Mouse (Mus musculus) intestine, embryonic 16.5 days (tissue): ENCODE results near the gene Nav2. TPM values are rescaled to one million over a fixed set of nuclear protein-coding genes. Genes with fewer than 3 reads are reported as not detected.
A peak's percentile ranks its signal among the peaks of the same experiment; 100 is the strongest.

Experiments
- ATAC-seq: fragments of 200-750 bp; cut with Nextera tagmentation; 2 replicates; pipeline ENCODE4 v1.8.0; 2017; ENCODE audit warnings: moderate TSS enrichment, moderate library complexity
- H3K27ac ChIP-seq: fragments of 300-500 bp; sonication (generic); 2 replicates; pipeline ENCODE4 v1.5.1; 2014; ENCODE audit warnings: mild to moderate bottlenecking, low read length
- H3K27me3 ChIP-seq: fragments of 300-500 bp; sonication (generic); replicated peaks from 2 replicates; pipeline ENCODE4 v1.6.1; 2014; ENCODE audit warnings: low read length, control low read depth, mixed read lengths; ENCODE audit not compliant: control insufficient read depth, insufficient read depth
- H3K36me3 ChIP-seq: fragments of 300-500 bp; sonication (generic); 2 replicates; pipeline ENCODE4 v1.6.1; 2014; ENCODE audit warnings: low read length, control low read depth; ENCODE audit not compliant: control insufficient read depth, insufficient read depth
- H3K4me1 ChIP-seq: fragments of 300-500 bp; sonication (generic); 2 replicates; pipeline ENCODE4 v1.6.1; 2014; ENCODE audit warnings: low read length, control low read depth, mixed read lengths; ENCODE audit not compliant: control insufficient read depth, insufficient read depth
- H3K4me2 ChIP-seq: fragments of 300-500 bp; sonication (generic); 2 replicates; pipeline ENCODE4 v1.6.1; 2014; ENCODE audit warnings: low read depth, low read length, control low read depth
- H3K4me3 ChIP-seq: fragments of 300-500 bp; sonication (generic); 2 replicates; pipeline ENCODE4 v1.5.1; 2014; ENCODE audit warnings: mild to moderate bottlenecking, low read length
- H3K9ac ChIP-seq: fragments of 300-500 bp; sonication (generic); 2 replicates; pipeline ENCODE4 v1.6.1; 2014; ENCODE audit warnings: low read depth, low read length
- H3K9me3 ChIP-seq: fragments of 300-500 bp; sonication (generic); 2 replicates; pipeline ENCODE4 v1.6.1; 2016; ENCODE audit warnings: low read length, control low read depth; ENCODE audit not compliant: control insufficient read depth
- WGBS: fragments of 180-500 bp; shearing (Covaris S2); extraction: QIAGEN DNeasy Blood & Tissue Kit; methylation state at CpG from one replicate; pipeline ENCODE4 v1.1.7; 2014; 5-methylcytosine and 5-hydroxymethylcytosine counted together
- polyA plus RNA-seq: library from polyadenylated mRNA; unstranded; fragments of >200 nt; fragmentation: Nextera tagmentation; extraction: Ambion mirVana; gene quantifications from 2 replicates; pipeline ENCODE4 v1.2.1, GENCODE M21; 2015

Gene Nav2
- polyA plus RNA-seq, 1 experiment from 2014 or later = 15.3 TPM

DNA sequence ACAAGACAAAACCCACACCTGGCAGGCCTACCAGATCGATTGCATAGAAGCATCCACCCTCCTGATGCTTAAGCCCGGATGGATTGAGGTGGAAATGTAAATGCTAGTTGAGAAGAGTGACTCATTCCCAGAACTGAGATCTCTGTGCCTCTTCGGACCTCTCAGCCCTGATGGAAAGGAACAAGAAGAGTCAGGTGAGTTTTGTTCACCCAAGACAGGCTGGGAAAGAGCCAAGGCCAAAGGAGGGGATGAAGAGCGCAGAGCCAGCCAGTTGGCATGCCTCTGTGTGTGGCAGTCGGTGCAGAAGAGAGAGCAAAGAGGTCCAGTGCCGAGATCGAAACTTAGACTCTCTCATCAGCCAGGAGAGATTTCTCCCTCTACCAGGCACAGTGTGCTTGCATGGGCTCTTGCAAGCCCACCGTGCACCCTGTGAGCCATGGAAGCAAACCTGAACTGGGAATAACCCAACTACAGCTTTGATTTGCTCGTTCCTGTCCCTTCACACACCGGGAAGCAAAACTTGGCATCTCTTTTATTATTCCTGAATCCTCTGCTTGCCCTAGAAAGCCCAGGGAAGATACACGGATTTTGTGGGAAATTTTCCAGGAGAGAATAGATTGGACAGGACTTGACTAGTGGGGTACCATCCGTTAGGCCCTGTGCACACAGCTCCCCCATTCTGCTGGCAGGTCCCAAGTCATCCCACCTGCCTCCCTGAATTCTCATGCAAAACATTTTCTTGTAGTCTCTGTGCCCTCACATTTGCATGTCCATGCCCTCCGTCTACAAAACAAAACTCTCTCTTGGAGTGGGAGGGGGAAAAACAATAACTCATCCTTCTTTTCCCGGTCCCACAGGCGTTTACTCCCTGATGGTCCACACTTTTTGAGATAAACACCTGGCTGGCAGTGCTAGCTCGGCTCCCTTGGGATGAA lies 439.1 kb downstream of the Nav2 start:
- H3K9ac ChIP-seq = no peak overlapping the region
- no peaks in the 10 kb centered on the region for H3K27me3 ChIP-seq
- H3K9me3 ChIP-seq = no peaks in the 10 kb centered on the region
- no peaks in the 10 kb centered on the region for H3K36me3 ChIP-seq
- no peak overlapping the region for H3K4me3 ChIP-seq
- 57% methylated on average over 16 of the region's 16 CpGs for WGBS
- ATAC-seq = no peak
- peaks cover 11% of the 10 kb centered on the region for H3K4me1 ChIP-seq
- H3K27ac ChIP-seq = no peak overlapping the region
- H3K4me2 ChIP-seq = no peak overlapping the region

DNA sequence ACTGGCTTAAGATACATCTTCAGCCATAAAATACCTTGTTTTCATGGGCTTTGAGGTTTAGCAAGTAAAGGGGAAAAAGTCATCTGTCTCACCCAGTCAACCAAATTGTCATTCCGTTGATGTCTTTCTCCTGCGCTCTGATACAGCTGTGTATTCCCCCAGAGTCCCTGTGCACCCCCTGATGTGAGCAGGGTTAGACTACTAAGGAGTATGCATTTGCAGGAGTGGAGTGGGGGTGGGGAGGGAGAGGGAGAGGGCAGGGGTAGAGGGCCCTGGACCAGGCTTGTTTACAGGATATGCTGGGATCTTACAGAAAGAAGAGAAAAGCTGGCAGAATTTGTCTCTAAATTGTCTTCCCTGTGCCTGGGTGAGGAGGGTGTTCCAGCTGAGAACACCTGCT lies 440.1 kb downstream of the Nav2 start:
- no peak overlapping the region for H3K4me2 ChIP-seq
- H3K4me1 ChIP-seq = peaks cover 2% of the 10 kb centered on the region; the same call in 1 of the 2 replicates
- no peak overlapping the region for H3K9ac ChIP-seq
- H3K27ac ChIP-seq = no peak overlapping the region
- ATAC-seq = no peak
- H3K27me3 ChIP-seq = no peaks in the 10 kb centered on the region
- H3K4me3 ChIP-seq = no peak overlapping the region
- 62% methylated on average over 2 of the region's 2 CpGs for WGBS
- no peaks in the 10 kb centered on the region for H3K9me3 ChIP-seq
- H3K36me3 ChIP-seq = no peaks in the 10 kb centered on the region

DNA sequence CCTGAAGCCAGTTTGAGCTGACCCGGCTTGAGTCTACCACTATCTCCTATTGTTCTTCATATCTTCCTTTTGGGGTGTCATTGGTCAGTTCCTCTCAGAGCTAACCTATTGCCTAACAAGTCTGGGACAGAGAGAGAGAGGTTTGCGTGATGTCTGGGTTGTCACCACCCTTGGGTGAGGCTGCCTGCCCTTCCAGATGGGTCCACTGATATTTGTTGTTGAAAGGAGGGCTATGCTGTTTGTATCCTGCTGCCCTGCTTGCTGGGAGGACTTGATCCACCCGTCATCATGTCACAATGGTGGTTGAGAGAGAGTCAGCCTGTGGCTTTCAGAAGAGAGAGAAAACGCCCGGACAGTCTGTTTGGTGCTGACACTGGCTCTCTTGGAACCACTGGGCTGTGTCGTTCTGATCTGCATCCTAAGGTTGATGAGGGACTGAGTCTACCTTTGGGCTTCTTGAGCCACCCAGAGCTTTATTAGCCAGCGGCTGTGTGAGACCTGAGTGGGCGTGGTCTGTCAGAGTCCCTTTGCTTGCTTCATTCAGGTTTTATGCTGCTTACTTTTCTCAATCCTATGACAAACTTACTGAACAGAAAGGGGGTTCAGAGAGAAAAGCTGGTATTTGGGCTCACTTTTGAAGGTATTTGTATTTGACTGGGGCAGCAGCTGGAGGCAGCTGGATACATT lies 441.9 kb downstream of the Nav2 start:
- H3K36me3 ChIP-seq = no peaks in the 10 kb centered on the region
- whole genome bisulfite sequencing = 76% methylated on average over 8 of the region's 8 CpGs
- H3K9ac ChIP-seq = no peak overlapping the region
- no peaks in the 10 kb centered on the region for H3K27me3 ChIP-seq
- H3K9me3 ChIP-seq = no peaks in the 10 kb centered on the region
- H3K27ac ChIP-seq = no peak overlapping the region
- no peaks in the 10 kb centered on the region for H3K4me1 ChIP-seq
- no peak for ATAC-seq
- H3K4me3 ChIP-seq = no peak overlapping the region
- H3K4me2 ChIP-seq = no peak overlapping the region

DNA sequence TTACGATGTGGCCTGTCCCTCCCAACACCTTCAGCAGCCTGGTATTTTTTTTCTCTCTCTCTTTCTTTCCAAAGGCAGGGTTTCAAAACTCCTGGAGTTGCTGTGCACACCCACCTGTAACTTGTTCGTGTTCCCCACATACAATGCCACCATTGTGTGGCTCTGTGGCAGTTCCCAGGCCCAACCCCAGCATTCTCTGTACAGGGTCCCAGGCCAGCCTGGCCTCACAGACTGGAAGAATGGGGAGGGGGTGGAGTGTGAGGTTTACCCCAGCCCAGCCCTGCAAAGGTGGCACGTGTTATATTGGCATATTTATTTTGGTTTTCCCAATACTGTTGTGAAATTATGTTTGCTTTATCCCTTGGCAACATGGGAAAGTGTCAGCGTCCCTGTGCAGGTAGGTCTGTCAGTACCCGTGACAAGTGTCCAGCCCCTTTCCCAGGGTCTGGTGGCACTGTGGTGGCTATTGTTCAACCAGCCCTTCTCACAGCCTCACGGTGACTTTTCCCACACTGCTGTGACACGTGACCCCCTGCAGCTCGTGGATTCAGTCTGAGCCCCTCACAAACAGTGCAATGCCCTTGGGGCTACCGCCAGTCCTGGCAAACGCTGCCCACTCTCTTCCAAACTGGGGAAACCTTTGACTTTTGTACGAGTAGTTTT lies 443.2 kb downstream of the Nav2 start:
- H3K4me1 ChIP-seq = no peaks in the 10 kb centered on the region
- no peak overlapping the region for H3K27ac ChIP-seq
- no peaks in the 10 kb centered on the region for H3K36me3 ChIP-seq
- no peak overlapping the region for H3K9ac ChIP-seq
- no peak overlapping the region for H3K4me2 ChIP-seq
- no peaks in the 10 kb centered on the region for H3K27me3 ChIP-seq
- ATAC-seq = peak; percentile 52; the same call in 1 of the 2 replicates
- no peaks in the 10 kb centered on the region for H3K9me3 ChIP-seq
- WGBS = 61% methylated on average over 11 of the region's 11 CpGs
- no peak overlapping the region for H3K4me3 ChIP-seq

DNA sequence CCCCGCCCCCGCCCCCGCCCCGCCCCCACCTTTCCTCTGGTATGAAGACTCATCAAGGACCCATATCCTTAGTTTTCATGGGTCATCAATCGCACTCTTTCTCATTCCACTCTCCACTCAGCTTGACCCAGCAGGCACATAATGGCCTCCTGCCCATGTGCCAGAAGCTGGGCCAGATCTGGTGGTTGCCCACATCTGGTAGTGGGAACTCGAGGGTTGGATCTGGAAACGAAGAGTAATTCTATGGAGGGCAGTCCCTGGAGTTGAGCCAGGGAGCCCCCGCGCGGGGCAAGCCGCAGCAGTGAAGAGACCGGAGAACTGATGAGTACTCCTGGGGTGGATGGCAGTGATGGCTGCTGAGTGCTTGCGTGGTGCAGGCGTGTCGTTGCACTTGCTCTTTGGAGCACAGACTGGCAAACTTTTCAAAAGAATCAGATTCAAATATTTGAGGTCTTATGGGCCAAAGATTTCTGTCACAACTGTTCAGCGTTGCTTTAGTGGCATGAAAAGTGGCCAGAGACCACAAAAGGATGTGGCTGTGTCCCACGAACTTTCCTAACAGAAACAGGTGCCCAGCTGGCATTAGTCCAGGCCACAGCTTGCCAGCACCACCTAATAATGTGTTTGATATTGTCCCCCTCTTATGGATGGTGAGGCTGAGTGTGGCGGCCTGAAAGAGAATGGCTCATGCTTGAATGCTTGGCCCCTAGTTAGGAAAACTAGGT lies 449.1 kb downstream of the Nav2 start:
- Histone ChIP-seq H3K4me1 (no peaks in the 10 kb centered on the region), H3K4me2 (no peak overlapping the region), H3K27ac (no peak overlapping the region), H3K27me3 (no peaks in the 10 kb centered on the region), H3K4me3 (no peak overlapping the region), H3K9ac (no peak overlapping the region), H3K9me3 (no peaks in the 10 kb centered on the region), H3K36me3 (no peaks in the 10 kb centered on the region)
- ATAC-seq = no peak
- WGBS = 87% methylated on average over 18 of the region's 18 CpGs

DNA sequence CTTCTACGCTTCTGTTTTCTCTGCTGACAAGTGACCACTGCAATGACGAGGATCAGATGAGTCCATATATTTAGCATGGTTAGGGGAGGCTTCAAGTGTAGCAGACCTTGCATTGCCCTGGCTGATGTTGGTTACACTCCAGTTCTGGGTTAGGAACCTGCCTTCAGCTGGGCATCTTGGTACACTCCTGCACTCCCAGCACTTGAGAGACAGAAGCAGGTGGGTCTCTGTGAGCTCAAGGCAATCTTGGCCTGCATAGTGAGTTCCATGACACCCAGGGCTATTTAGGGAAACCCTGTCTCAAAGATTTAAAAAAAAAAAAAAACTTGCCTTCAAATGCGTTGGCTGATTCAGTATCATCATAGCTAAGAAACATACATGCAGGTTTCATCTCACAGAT lies 450.6 kb downstream of the Nav2 start:
- no peak for ATAC-seq
- Histone ChIP-seq H3K9ac (no peak overlapping the region), H3K4me3 (no peak overlapping the region), H3K27me3 (no peaks in the 10 kb centered on the region), H3K36me3 (no peaks in the 10 kb centered on the region), H3K4me2 (no peak overlapping the region), H3K27ac (no peak overlapping the region), H3K4me1 (no peaks in the 10 kb centered on the region), H3K9me3 (no peaks in the 10 kb centered on the region)
- 89% methylated on average over 3 of the region's 3 CpGs for WGBS

DNA sequence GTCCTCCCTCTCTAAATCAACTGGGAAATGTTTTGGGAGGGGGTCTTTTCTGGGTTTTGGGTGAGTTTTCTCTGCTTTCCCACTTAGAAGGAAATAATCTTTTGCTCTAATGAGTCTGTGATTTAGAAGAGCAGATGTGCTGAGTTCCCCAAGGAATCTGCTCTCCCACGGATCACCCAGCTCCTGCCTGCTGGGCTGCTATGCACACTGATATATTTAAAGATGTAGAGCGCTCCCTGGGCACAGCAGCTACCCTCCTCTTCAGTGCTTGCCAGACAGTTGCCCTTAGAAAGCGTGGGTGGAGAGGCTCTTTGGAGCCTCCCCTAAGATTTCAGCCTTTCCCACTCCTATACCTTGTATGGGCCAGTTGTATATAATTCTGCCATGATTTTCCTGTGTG lies 452.1 kb downstream of the Nav2 start:
- H3K4me1 ChIP-seq = no peaks in the 10 kb centered on the region
- H3K9ac ChIP-seq = no peak overlapping the region
- H3K36me3 ChIP-seq = no peaks in the 10 kb centered on the region; the same call in 1 of the 2 replicates
- no peaks in the 10 kb centered on the region for H3K27me3 ChIP-seq
- no peak overlapping the region for H3K4me3 ChIP-seq
- WGBS = 64% methylated on average over 3 of the region's 3 CpGs
- H3K4me2 ChIP-seq = no peak overlapping the region
- H3K27ac ChIP-seq = no peak overlapping the region
- no peak for ATAC-seq
- no peaks in the 10 kb centered on the region for H3K9me3 ChIP-seq

DNA sequence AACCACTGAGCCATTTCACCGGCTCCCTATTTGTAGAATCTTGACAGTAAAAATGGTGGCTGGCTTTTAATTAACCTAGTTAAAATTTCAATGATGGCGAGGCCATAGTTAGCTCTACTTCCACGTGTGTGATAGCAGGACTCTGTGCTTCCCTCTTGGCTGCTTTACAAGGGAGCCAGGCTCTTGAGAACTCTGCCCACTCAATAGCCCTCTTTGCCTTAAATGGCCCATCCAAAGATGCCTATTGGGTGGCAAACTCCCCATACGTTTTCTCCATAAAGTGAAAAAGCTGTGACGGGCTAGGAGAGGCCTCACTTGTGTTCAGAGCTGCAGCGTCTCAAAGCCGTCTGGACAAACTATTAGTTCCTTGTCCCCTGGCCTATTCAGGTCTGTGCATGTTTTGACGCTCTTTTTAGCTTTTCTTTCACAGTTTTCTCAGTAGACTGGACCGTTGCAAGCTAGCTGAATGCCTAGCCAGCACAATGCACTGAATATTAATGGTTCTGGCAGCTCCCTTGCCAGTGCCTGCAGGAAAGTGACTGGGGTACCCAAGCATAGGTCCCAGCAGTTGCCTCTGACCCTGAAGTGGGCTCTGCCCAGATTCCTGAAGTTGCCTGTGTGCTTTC lies 453.1 kb downstream of the Nav2 start:
- Histone ChIP-seq H3K4me2 (no peak overlapping the region), H3K9ac (no peak overlapping the region), H3K27me3 (no peaks in the 10 kb centered on the region), H3K36me3 (no peaks in the 10 kb centered on the region; the same call in 1 of the 2 replicates), H3K27ac (no peak overlapping the region), H3K4me1 (no peaks in the 10 kb centered on the region), H3K4me3 (no peak overlapping the region), H3K9me3 (no peaks in the 10 kb centered on the region)
- 82% methylated on average over 9 of the region's 9 CpGs for whole genome bisulfite sequencing
- no peak for ATAC-seq
